Mouse (Mus musculus) midbrain, postnatal 0 days (tissue): Measurements from ENCODE around the gene Il1f9. TPM values are rescaled to one million over a fixed set of nuclear protein-coding genes. Genes with fewer than 3 reads are reported as not detected.
"Not testable (repeated sequence)": the region's sequence is repeated elsewhere in the genome, so short reads cannot be mapped to it uniquely, and the experiment has no call there.

ENCODE experiments used
- ATAC-seq: fragments of 200-750 bp; cut with Nextera tagmentation; 2 replicates; pipeline ENCODE4 v1.8.0; 2017; ENCODE audit warnings: moderate number of reproducible peaks, mild to moderate bottlenecking, moderate TSS enrichment, moderate library complexity; ENCODE audit not compliant: low FRiP score
- DNase-seq: peaks from one replicate; pipeline ENCODE4 v3.0.0-alpha.2; 2015; ENCODE audit warnings: low spot score
- H3K27ac ChIP-seq: fragments of 300-500 bp; sonication (generic); 2 replicates; pipeline ENCODE4 v1.5.1; 2014; ENCODE audit warnings: low read depth, mild to moderate bottlenecking, low read length, mixed read lengths
- H3K27me3 ChIP-seq: fragments of 300-500 bp; sonication (generic); 2 replicates; pipeline ENCODE4 v1.6.1; 2014; ENCODE audit warnings: low read length, control low read depth, mixed read lengths; ENCODE audit not compliant: insufficient read depth
- H3K36me3 ChIP-seq: fragments of 300-500 bp; sonication (generic); 2 replicates; pipeline ENCODE4 v1.6.1; 2014; ENCODE audit warnings: low read length, control low read depth, mixed read lengths; ENCODE audit not compliant: insufficient read depth
- H3K4me1 ChIP-seq: fragments of 300-500 bp; sonication (generic); 2 replicates; pipeline ENCODE4 v1.6.1; 2014; ENCODE audit warnings: mild to moderate bottlenecking, control low read depth, antibody characterized with exemption, low read length, mixed read lengths; ENCODE audit not compliant: insufficient read depth
- H3K4me2 ChIP-seq: fragments of 300-500 bp; sonication (generic); 2 replicates; pipeline ENCODE4 v1.6.1; 2014; ENCODE audit warnings: low read depth, mild to moderate bottlenecking, low read length, mixed read lengths; ENCODE audit not compliant: poor library complexity, severe bottlenecking
- H3K4me3 ChIP-seq: fragments of 300-500 bp; sonication (generic); 2 replicates; pipeline ENCODE4 v1.5.1; 2014; ENCODE audit warnings: low read depth, mild to moderate bottlenecking, low read length, moderate library complexity
- H3K9ac ChIP-seq: fragments of 300-500 bp; sonication (generic); replicated peaks from 2 replicates; pipeline ENCODE4 v1.6.1; 2014; ENCODE audit warnings: mild to moderate bottlenecking, low read length, moderate library complexity, mixed read lengths; ENCODE audit not compliant: poor library complexity, severe bottlenecking
- H3K9me3 ChIP-seq: fragments of 300-500 bp; sonication (generic); 2 replicates; pipeline ENCODE4 v1.6.1; 2016; ENCODE audit warnings: low read length, control low read depth
- CTCF ChIP-seq: IDR thresholded peaks from 2 replicates; pipeline ENCODE4 v1.5.1; 2016; ENCODE audit warnings: antibody characterized with exemption, mild to moderate bottlenecking
- WGBS: fragments of 180-500 bp; shearing (Covaris S2); extraction: QIAGEN DNeasy Blood & Tissue Kit; methylation state at CpG from one replicate; pipeline ENCODE4 v1.1.7; 2014; 5-methylcytosine and 5-hydroxymethylcytosine counted together
- polyA plus RNA-seq: library from polyadenylated mRNA; unstranded; fragments of >200 nt; fragmentation: Nextera tagmentation; extraction: Ambion mirVana; gene quantifications from 2 replicates; pipeline ENCODE4 v1.2.1, GENCODE M21; 2015
- total RNA-seq: library from RNA; depleted of rRNA; stranded (reverse); fragments of >200 nt; gene quantifications from 2 replicates; pipeline ENCODE4 v1.2.3, GENCODE M21; 2014; rRNA removed

Il1f9 gene
- total RNA-seq, result not detected in 2 replicates
- not detected in 2 replicates for polyA plus RNA-seq

GRCm38 (mm10) chr2:24186176-24186575, at the start of gene Il1f9:
Gene Il1f9 (plus strand): TSS chr2:24186476.
- Histone ChIP-seq H3K27ac (no peak within 1 kb of the TSS), H3K36me3 (no peaks in the 10 kb centered on the region), H3K4me2 (no peak within 1 kb of the TSS), H3K27me3 (no peaks in the 10 kb centered on the region), H3K9ac (no peak within 1 kb of the TSS), H3K4me1 (no peaks in the 10 kb centered on the region), H3K4me3 (no peak within 1 kb of the TSS), H3K9me3 (no peaks in the 10 kb centered on the region)
- TF ChIP-seq CTCF, result no peak
- ATAC-seq (no peak), DNase-seq (no peak)
- WGBS, result 88% methylated on average over 1 of the region's 1 CpGs

GRCm38 (mm10) chr2:24152861-24153260, 33.4 kb upstream of the Il1f9 start, which contains the start of gene Il1f8:
Gene Il1f8 (plus strand): TSS chr2:24153161.
- ATAC-seq (no peak), DNase-seq (no peak)
- no peak within 1 kb of the TSS for H3K9ac ChIP-seq
- TF ChIP-seq CTCF, result no peak
- H3K4me1 ChIP-seq, result no peaks in the 10 kb centered on the region
- H3K27me3 ChIP-seq, result no peaks in the 10 kb centered on the region
- no peaks in the 10 kb centered on the region for H3K36me3 ChIP-seq
- 82% methylated on average over 2 of the region's 2 CpGs for WGBS
- H3K4me3 ChIP-seq, result no peak within 1 kb of the TSS
- no peak within 1 kb of the TSS for H3K4me2 ChIP-seq
- H3K27ac ChIP-seq, result no peak within 1 kb of the TSS
- H3K9me3 ChIP-seq, result no peaks in the 10 kb centered on the region

- ATAC-seq, result peak; percentile 74
- H3K9ac ChIP-seq, H3K27me3 ChIP-seq, H3K27ac ChIP-seq, H3K4me1 ChIP-seq, H3K36me3 ChIP-seq, H3K9me3 ChIP-seq, H3K4me3 ChIP-seq: not testable (repeated sequence)
- H3K4me2 ChIP-seq, result peak overlapping the region; percentile 29
- peak; percentile 76 for TF ChIP-seq CTCF
- peak; percentile 80 for DNase-seq
- 13% methylated on average over 14 of the region's 14 CpGs for WGBS
Measured at GRCm38 (mm10) chr2:24181683-24182331, 4.5 kb upstream of the Il1f9 start.

GRCm38 (mm10) chr2:24182423-24183147, 3.7 kb upstream of the Il1f9 start:
- not testable (repeated sequence) for ATAC-seq, H3K9me3 ChIP-seq, H3K4me3 ChIP-seq, H3K27ac ChIP-seq, H3K36me3 ChIP-seq, H3K9ac ChIP-seq, H3K4me1 ChIP-seq, H3K27me3 ChIP-seq, DNase-seq
- H3K4me2 ChIP-seq, result peak overlapping the region; percentile 29
- WGBS, result 53% methylated on average over 13 of the region's 13 CpGs

- H3K9me3 ChIP-seq, H3K4me1 ChIP-seq, ATAC-seq, H3K27ac ChIP-seq, H3K36me3 ChIP-seq, H3K27me3 ChIP-seq, H3K9ac ChIP-seq, DNase-seq, H3K4me3 ChIP-seq, H3K4me2 ChIP-seq: not testable (repeated sequence)
Measured at GRCm38 (mm10) chr2:24184092-24184491, 2.2 kb upstream of the Il1f9 start.

- Histone ChIP-seq H3K27me3 (no peaks in the 10 kb centered on the region), H3K4me2 (no peak overlapping the region), H3K36me3 (no peaks in the 10 kb centered on the region), H3K4me1 (no peaks in the 10 kb centered on the region), H3K4me3 (no peak overlapping the region), H3K27ac (no peak overlapping the region), H3K9ac (no peak overlapping the region), H3K9me3 (no peaks in the 10 kb centered on the region)
- TF ChIP-seq CTCF, result no peak
- ATAC-seq, result no peak
- no peak for DNase-seq
- 78% methylated on average over 6 of the region's 6 CpGs for WGBS
Measured at GRCm38 (mm10) chr2:24187585-24187984, 1.3 kb downstream of the Il1f9 start.
